Mouse (Mus musculus) heart, embryonic 11.5 days (tissue): ENCODE results near the gene Gprc5b. TPM values are rescaled to one million over a fixed set of nuclear protein-coding genes. Genes with fewer than 3 reads are reported as not detected.

Experiments
- ATAC-seq: fragments of 200-750 bp; cut with Nextera tagmentation; replicated peaks from 2 replicates; pipeline ENCODE4 v1.8.0; 2017; ENCODE audit warnings: moderate library complexity; ENCODE audit not compliant: insufficient number of reproducible peaks, low FRiP score, low TSS enrichment
- H3K27ac ChIP-seq: fragments of 300-500 bp; sonication (generic); 2 replicates; pipeline ENCODE4 v1.5.1; 2014; ENCODE audit warnings: mild to moderate bottlenecking, low read depth, low read length
- H3K27me3 ChIP-seq: fragments of 300-500 bp; sonication (generic); 2 replicates; pipeline ENCODE4 v1.6.1; 2014; ENCODE audit warnings: mild to moderate bottlenecking, low read length, mixed read lengths; ENCODE audit not compliant: control insufficient read depth, insufficient read depth
- H3K36me3 ChIP-seq: fragments of 300-500 bp; sonication (generic); 2 replicates; pipeline ENCODE4 v1.6.1; 2014; ENCODE audit warnings: mild to moderate bottlenecking, low read length, moderate library complexity, mixed read lengths; ENCODE audit not compliant: control insufficient read depth, insufficient read depth
- H3K4me1 ChIP-seq: fragments of 300-500 bp; sonication (generic); 2 replicates; pipeline ENCODE4 v1.6.1; 2014; ENCODE audit warnings: low read length; ENCODE audit not compliant: control insufficient read depth, insufficient read depth
- H3K4me2 ChIP-seq: fragments of 300-500 bp; sonication (generic); 2 replicates; pipeline ENCODE4 v1.6.1; 2014; ENCODE audit warnings: mild to moderate bottlenecking, moderate library complexity
- H3K4me3 ChIP-seq: fragments of 300-500 bp; sonication (generic); 2 replicates; pipeline ENCODE4 v1.5.1; 2014; ENCODE audit warnings: low read depth, low read length
- H3K9ac ChIP-seq: fragments of 300-500 bp; sonication (generic); 2 replicates; pipeline ENCODE4 v1.6.1; 2014; ENCODE audit warnings: mild to moderate bottlenecking, low read depth, low read length, moderate library complexity
- H3K9me3 ChIP-seq: fragments of 300-500 bp; sonication (generic); replicated peaks from 2 replicates; pipeline ENCODE4 v1.6.1; 2016; ENCODE audit warnings: low read length; ENCODE audit not compliant: control insufficient read depth
- WGBS: fragments of 180-500 bp; shearing (Covaris S2); extraction: QIAGEN DNeasy Blood & Tissue Kit; methylation state at CpG from one replicate; pipeline ENCODE4 v1.1.7; 2014; ENCODE audit not compliant: insufficient replicate concordance; 5-methylcytosine and 5-hydroxymethylcytosine counted together
- polyA plus RNA-seq: library from polyadenylated mRNA; unstranded; fragments of >200 nt; fragmentation: Nextera tagmentation; extraction: Ambion mirVana; gene quantifications from 2 replicates; pipeline ENCODE4 v1.2.1, GENCODE M21; 2014

The Gprc5b gene
- polyA plus RNA-seq, 1 experiment from 2014 or later, result 5.7 TPM

DNA sequence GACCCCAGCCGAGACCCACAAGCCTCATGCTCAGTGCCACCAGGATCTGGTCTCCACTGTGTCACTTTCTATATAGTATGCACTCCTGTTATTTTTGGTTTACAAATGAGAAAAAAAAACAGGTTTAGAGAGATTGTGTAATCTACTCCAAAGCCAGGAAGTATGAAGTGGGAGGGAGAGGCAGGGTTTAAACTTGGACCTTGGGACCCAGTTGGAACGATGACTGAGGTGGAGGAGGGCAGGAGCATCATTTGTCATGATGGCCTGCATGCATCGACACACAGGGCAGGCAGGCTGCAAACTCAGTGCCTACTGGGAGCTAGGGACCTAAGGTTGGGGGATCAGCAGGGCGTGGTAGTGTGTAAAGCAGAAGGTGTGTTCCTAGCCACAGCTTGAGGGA lies 12.4 kb downstream of the Gprc5b start:
- Histone ChIP-seq H3K4me1 (no peaks in the 10 kb centered on the region), H3K27ac (no peak overlapping the region), H3K36me3 (no peaks in the 10 kb centered on the region), H3K9ac (no peak overlapping the region), H3K9me3 (no peaks in the 10 kb centered on the region), H3K4me3 (no peak overlapping the region), H3K4me2 (no peak overlapping the region), H3K27me3 (no peaks in the 10 kb centered on the region)
- WGBS, result 78% methylated on average over 4 of the region's 4 CpGs
- no peak for ATAC-seq

- H3K4me2 ChIP-seq, result no peak overlapping the region
- no peak overlapping the region for H3K4me3 ChIP-seq
- WGBS, result 83% methylated on average over 5 of the region's 5 CpGs
- no peaks in the 10 kb centered on the region for H3K27me3 ChIP-seq
- H3K27ac ChIP-seq, result no peak overlapping the region
- no peak overlapping the region for H3K9ac ChIP-seq
- H3K4me1 ChIP-seq, result no peaks in the 10 kb centered on the region
- H3K9me3 ChIP-seq, result no peaks in the 10 kb centered on the region
- no peak for ATAC-seq
- H3K36me3 ChIP-seq, result no peaks in the 10 kb centered on the region
These were observed 13.2 kb downstream of the Gprc5b start for GRCm38 (mm10) chr7:118981831-118982230.

- Histone ChIP-seq H3K4me2 (no peak overlapping the region), H3K4me3 (no peak overlapping the region), H3K9me3 (no peaks in the 10 kb centered on the region), H3K9ac (no peak overlapping the region), H3K27ac (no peak overlapping the region), H3K27me3 (no peaks in the 10 kb centered on the region), H3K4me1 (peaks cover 1% of the 10 kb centered on the region; the same call in 1 of the 2 replicates), H3K36me3 (no peaks in the 10 kb centered on the region)
- WGBS, result 82% methylated on average over 4 of the region's 4 CpGs
- ATAC-seq, result no peak
These were observed 13.7 kb downstream of the Gprc5b start for GRCm38 (mm10) chr7:118981346-118981745.

DNA sequence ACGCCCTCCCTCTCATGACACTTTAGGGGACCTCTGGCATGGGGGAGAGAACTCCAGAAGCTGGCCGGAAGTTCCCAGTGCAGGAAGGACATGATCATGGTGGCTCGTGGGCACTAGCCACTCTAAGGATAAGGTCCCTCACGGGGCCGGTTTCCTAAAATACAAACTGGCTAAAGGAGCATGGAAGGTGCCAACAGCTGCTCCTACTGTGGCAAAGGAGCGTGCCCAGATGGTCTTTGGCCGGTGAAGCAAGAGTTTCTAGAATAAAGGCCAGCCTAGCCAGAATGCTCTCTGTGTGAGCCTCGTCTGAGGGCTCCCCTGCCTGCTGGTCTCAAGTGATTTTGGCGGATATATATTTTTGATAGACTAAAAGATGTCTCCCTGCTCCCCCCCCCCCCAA lies 15.3 kb downstream of the Gprc5b start:
- Histone ChIP-seq H3K27ac (no peak overlapping the region), H3K4me3 (no peak overlapping the region), H3K27me3 (no peaks in the 10 kb centered on the region), H3K9me3 (no peaks in the 10 kb centered on the region), H3K4me2 (no peak overlapping the region), H3K4me1 (peaks cover 5% of the 10 kb centered on the region; the same call in 1 of the 2 replicates), H3K9ac (no peak overlapping the region), H3K36me3 (no peaks in the 10 kb centered on the region)
- no peak for ATAC-seq
- WGBS, result 70% methylated on average over 9 of the region's 9 CpGs

GRCm38 (mm10) chr7:118979121-118979520 lies 15.9 kb downstream of the Gprc5b start:
- no peak overlapping the region for H3K4me3 ChIP-seq
- H3K4me2 ChIP-seq, result no peak overlapping the region
- H3K9me3 ChIP-seq, result no peaks in the 10 kb centered on the region
- H3K27ac ChIP-seq, result no peak overlapping the region
- no peaks in the 10 kb centered on the region for H3K27me3 ChIP-seq
- 77% methylated on average over 7 of the region's 7 CpGs for WGBS
- H3K36me3 ChIP-seq, result no peaks in the 10 kb centered on the region
- peaks cover 5% of the 10 kb centered on the region; the same call in 1 of the 2 replicates for H3K4me1 ChIP-seq
- ATAC-seq, result no peak
- no peak overlapping the region for H3K9ac ChIP-seq

DNA sequence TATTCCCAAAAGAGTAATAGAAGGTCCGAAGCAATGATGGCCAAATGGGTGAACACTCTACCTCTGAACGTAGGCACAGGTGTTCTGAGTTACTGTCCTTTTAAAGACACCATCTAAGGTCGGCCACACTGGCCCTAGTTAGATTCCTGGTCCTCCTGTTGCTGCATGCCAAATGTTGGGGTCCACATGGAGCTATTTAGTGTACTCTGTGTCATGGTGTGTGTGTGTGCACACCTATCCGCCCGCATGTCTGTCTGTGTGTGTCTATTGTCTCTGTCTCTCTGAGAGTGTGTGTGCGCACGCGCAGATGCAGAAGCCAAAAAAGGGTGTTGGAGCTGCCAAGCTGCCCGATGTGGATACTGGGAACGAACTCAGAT lies 17.9 kb downstream of the Gprc5b start:
- Histone ChIP-seq H3K27me3 (no peaks in the 10 kb centered on the region), H3K27ac (no peak overlapping the region), H3K4me1 (peaks cover 5% of the 10 kb centered on the region; the same call in 1 of the 2 replicates), H3K4me3 (no peak overlapping the region), H3K9me3 (no peaks in the 10 kb centered on the region), H3K9ac (no peak overlapping the region), H3K4me2 (no peak overlapping the region), H3K36me3 (no peaks in the 10 kb centered on the region)
- ATAC-seq, result no peak
- 78% methylated on average over 10 of the region's 10 CpGs for WGBS

GRCm38 (mm10) chr7:118976414-118977166 lies 18.4 kb downstream of the Gprc5b start:
- peaks cover 5% of the 10 kb centered on the region; the same call in 1 of the 2 replicates for H3K4me1 ChIP-seq
- 0 out of 2 replicates have a peak overlapping the region, but pooled peaks have one; percentile 15 for H3K4me3 ChIP-seq
- H3K27ac ChIP-seq, result peak overlapping the region; percentile 24; the same call in 1 of the 2 replicates
- no peak overlapping the region for H3K9ac ChIP-seq
- 28% methylated on average over 14 of the region's 14 CpGs for WGBS
- H3K36me3 ChIP-seq, result no peaks in the 10 kb centered on the region
- peak overlapping the region; percentile 37 for H3K4me2 ChIP-seq
- ATAC-seq, result peak; percentile 21; the same call in 1 of the 2 replicates
- H3K27me3 ChIP-seq, result no peaks in the 10 kb centered on the region
- no peaks in the 10 kb centered on the region for H3K9me3 ChIP-seq

DNA sequence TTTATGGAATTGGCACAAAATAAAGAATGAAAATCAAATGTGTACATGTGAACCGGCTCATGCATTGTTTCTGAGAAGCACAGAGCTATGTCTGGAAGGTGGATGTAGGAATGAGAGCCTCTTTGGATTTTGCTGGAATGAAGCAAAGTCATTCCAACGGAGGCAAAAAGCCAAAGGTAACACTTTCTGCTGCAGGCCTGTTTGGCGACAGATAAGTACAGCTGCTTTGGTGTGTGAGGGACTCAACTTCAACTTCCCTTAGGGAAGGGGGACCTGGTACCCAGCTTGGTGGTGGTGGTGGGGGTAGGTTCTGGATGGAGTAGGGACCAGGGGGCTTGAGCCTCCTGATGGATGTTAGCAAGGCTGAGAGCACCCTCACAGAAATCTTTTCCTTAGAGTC lies 19.2 kb downstream of the Gprc5b start:
- no peaks in the 10 kb centered on the region for H3K36me3 ChIP-seq
- H3K4me1 ChIP-seq, result peaks cover 5% of the 10 kb centered on the region; the same call in 1 of the 2 replicates
- H3K27ac ChIP-seq, result no peak overlapping the region
- H3K27me3 ChIP-seq, result no peaks in the 10 kb centered on the region
- no peaks in the 10 kb centered on the region for H3K9me3 ChIP-seq
- H3K4me2 ChIP-seq, result no peak overlapping the region
- ATAC-seq, result no peak
- H3K4me3 ChIP-seq, result no peak overlapping the region
- no peak overlapping the region for H3K9ac ChIP-seq
- 47% methylated on average over 3 of the region's 3 CpGs for WGBS

DNA sequence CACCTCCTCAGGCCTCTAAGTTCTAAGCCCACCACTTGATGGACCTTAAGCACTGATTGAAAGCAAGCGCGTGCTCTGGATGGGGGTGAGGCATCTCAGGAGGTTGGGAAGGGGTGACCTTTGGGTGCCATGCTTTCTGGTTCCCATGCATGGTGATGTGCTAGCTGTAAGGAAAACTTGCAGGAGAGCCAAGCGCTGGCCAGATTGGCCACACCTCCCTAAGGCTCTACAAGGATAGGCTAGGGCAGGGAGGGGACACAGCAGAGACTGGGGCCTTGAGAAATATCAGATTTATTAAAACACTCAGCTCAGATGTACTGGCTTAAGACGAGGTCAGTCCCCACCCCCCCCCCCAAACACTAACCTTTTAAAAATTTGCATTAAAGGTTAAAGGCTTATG lies 21.6 kb downstream of the Gprc5b start:
- Histone ChIP-seq H3K4me3 (no peak overlapping the region), H3K4me1 (peaks cover 5% of the 10 kb centered on the region; the same call in 1 of the 2 replicates), H3K27ac (no peak overlapping the region), H3K36me3 (no peaks in the 10 kb centered on the region), H3K9ac (no peak overlapping the region), H3K9me3 (no peaks in the 10 kb centered on the region), H3K27me3 (no peaks in the 10 kb centered on the region), H3K4me2 (no peak overlapping the region)
- ATAC-seq, result no peak
- WGBS, result 79% methylated on average over 4 of the region's 4 CpGs
